Mouse (Mus musculus): ENCODE data around the gene Aldh1l1. TPM values are rescaled to one million over a fixed set of nuclear protein-coding genes. Genes with fewer than 3 reads are reported as not detected.

The Aldh1l1 gene
- polyA plus RNA-seq, 1 experiment from 2014 or later: 6.5 TPM

GRCm38 (mm10) chr6:90466847-90467410 lies 19.3 kb upstream of the Aldh1l1 start:
- ATAC-seq (replicated peaks; ENCODE audit: extremely low read depth, insufficient read depth, low FRiP score): no peak
- H3K4me1 ChIP-seq (ENCODE audit: control insufficient read depth, insufficient read depth, low read length): peaks cover 50% of the 10 kb centered on the region

GRCm38 (mm10) chr6:90468216-90468615 lies 18.0 kb upstream of the Aldh1l1 start:
- H3K9ac ChIP-seq (ENCODE audit: low read length): no peak overlapping the region
- no peak overlapping the region for H3K4me2 ChIP-seq (ENCODE audit: low read depth, low read length)
- 0 out of 2 replicates have a peak, but pooled peaks cover 1% of the 10 kb centered on the region for H3K27me3 ChIP-seq (ENCODE audit: control insufficient read depth, insufficient read depth, low read length)
- H3K36me3 ChIP-seq (ENCODE audit: control insufficient read depth, insufficient read depth): peaks cover 18% of the 10 kb centered on the region
- H3K4me3 ChIP-seq (ENCODE audit: low read length): no peak overlapping the region
- peaks cover 52% of the 10 kb centered on the region for H3K4me1 ChIP-seq (ENCODE audit: control insufficient read depth, insufficient read depth, low read length)
- WGBS: 23% methylated on average over 1 of the region's 1 CpGs
- no peak overlapping the region for H3K27ac ChIP-seq (ENCODE audit: low read length)
- ATAC-seq (replicated peaks; ENCODE audit: extremely low read depth, insufficient read depth, low FRiP score): no peak
- H3K9me3 ChIP-seq (replicated peaks; ENCODE audit: control insufficient read depth, low read length): no peaks in the 10 kb centered on the region

More at GRCm38 (mm10) chr6:90466847-90467410, 19.3 kb upstream of the Aldh1l1 start:
- no peaks in the 10 kb centered on the region for H3K9me3 ChIP-seq (replicated peaks; ENCODE audit: control insufficient read depth, low read length)
- no peak overlapping the region for H3K4me3 ChIP-seq (ENCODE audit: low read length)
- H3K4me2 ChIP-seq (ENCODE audit: low read depth, low read length): no peak overlapping the region
- peaks cover 18% of the 10 kb centered on the region for H3K36me3 ChIP-seq (ENCODE audit: control insufficient read depth, insufficient read depth)
- no peak overlapping the region for H3K9ac ChIP-seq (ENCODE audit: low read length)
- H3K27ac ChIP-seq (ENCODE audit: low read length): no peak overlapping the region
- H3K27me3 ChIP-seq (ENCODE audit: control insufficient read depth, insufficient read depth, low read length): 0 out of 2 replicates have a peak, but pooled peaks cover 2% of the 10 kb centered on the region
- WGBS: 90% methylated on average over 12 of the region's 12 CpGs

GRCm38 (mm10) chr6:90469041-90469440 lies 17.2 kb upstream of the Aldh1l1 start:
- H3K9ac ChIP-seq (ENCODE audit: low read length): no peak overlapping the region
- 86% methylated on average over 6 of the region's 6 CpGs for WGBS
- H3K36me3 ChIP-seq (ENCODE audit: control insufficient read depth, insufficient read depth): peaks cover 19% of the 10 kb centered on the region
- H3K4me2 ChIP-seq (ENCODE audit: low read depth, low read length): no peak overlapping the region
- no peak for ATAC-seq (replicated peaks; ENCODE audit: extremely low read depth, insufficient read depth, low FRiP score)
- H3K9me3 ChIP-seq (replicated peaks; ENCODE audit: control insufficient read depth, low read length): no peaks in the 10 kb centered on the region
- H3K27ac ChIP-seq (ENCODE audit: low read length): no peak overlapping the region
- no peaks in the 10 kb centered on the region for H3K27me3 ChIP-seq (ENCODE audit: control insufficient read depth, insufficient read depth, low read length)
- H3K4me3 ChIP-seq (ENCODE audit: low read length): no peak overlapping the region
- H3K4me1 ChIP-seq (ENCODE audit: control insufficient read depth, insufficient read depth, low read length): peaks cover 47% of the 10 kb centered on the region

GRCm38 (mm10) chr6:90470255-90470654 lies 16.0 kb upstream of the Aldh1l1 start:
- 89% methylated on average over 2 of the region's 2 CpGs for WGBS
- ATAC-seq (replicated peaks; ENCODE audit: extremely low read depth, insufficient read depth, low FRiP score): no peak
- Histone ChIP-seq H3K36me3 (ENCODE audit: control insufficient read depth, insufficient read depth) (peaks cover 24% of the 10 kb centered on the region), H3K27me3 (ENCODE audit: control insufficient read depth, insufficient read depth, low read length) (no peaks in the 10 kb centered on the region), H3K27ac (ENCODE audit: low read length) (peak overlapping the region; percentile 87), H3K9ac (ENCODE audit: low read length) (no peak overlapping the region), H3K9me3 (replicated peaks; ENCODE audit: control insufficient read depth, low read length) (no peaks in the 10 kb centered on the region), H3K4me1 (ENCODE audit: control insufficient read depth, insufficient read depth, low read length) (peaks cover 35% of the 10 kb centered on the region), H3K4me2 (ENCODE audit: low read depth, low read length) (no peak overlapping the region), H3K4me3 (ENCODE audit: low read length) (no peak overlapping the region)

- H3K4me1 ChIP-seq (ENCODE audit: control insufficient read depth, insufficient read depth, low read length): peaks cover 28% of the 10 kb centered on the region
- 30% methylated on average over 12 of the region's 12 CpGs for WGBS
- peak; percentile 57 for ATAC-seq (replicated peaks; ENCODE audit: extremely low read depth, insufficient read depth, low FRiP score)
- no peak overlapping the region for H3K4me2 ChIP-seq (ENCODE audit: low read depth, low read length)
- peak overlapping the region; percentile 37 for H3K9ac ChIP-seq (ENCODE audit: low read length)
- H3K4me3 ChIP-seq (ENCODE audit: low read length): no peak overlapping the region
- no peaks in the 10 kb centered on the region for H3K27me3 ChIP-seq (ENCODE audit: control insufficient read depth, insufficient read depth, low read length)
- no peaks in the 10 kb centered on the region for H3K9me3 ChIP-seq (replicated peaks; ENCODE audit: control insufficient read depth, low read length)
- H3K36me3 ChIP-seq (ENCODE audit: control insufficient read depth, insufficient read depth): peaks cover 29% of the 10 kb centered on the region
- peak overlapping the region; percentile 87 for H3K27ac ChIP-seq (ENCODE audit: low read length)
Measured at GRCm38 (mm10) chr6:90470947-90471541, 15.2 kb upstream of the Aldh1l1 start.

GRCm38 (mm10) chr6:90472079-90472478 lies 14.1 kb upstream of the Aldh1l1 start:
- peaks cover 32% of the 10 kb centered on the region for H3K4me1 ChIP-seq (ENCODE audit: control insufficient read depth, insufficient read depth, low read length)
- H3K27me3 ChIP-seq (ENCODE audit: control insufficient read depth, insufficient read depth, low read length): no peaks in the 10 kb centered on the region
- no peak overlapping the region for H3K4me3 ChIP-seq (ENCODE audit: low read length)
- no peak overlapping the region; the same call in 1 of the 2 replicates for H3K9ac ChIP-seq (ENCODE audit: low read length)
- H3K9me3 ChIP-seq (replicated peaks; ENCODE audit: control insufficient read depth, low read length): no peaks in the 10 kb centered on the region
- H3K27ac ChIP-seq (ENCODE audit: low read length): no peak overlapping the region
- H3K4me2 ChIP-seq (ENCODE audit: low read depth, low read length): no peak overlapping the region
- no peak for ATAC-seq (replicated peaks; ENCODE audit: extremely low read depth, insufficient read depth, low FRiP score)
- WGBS: 56% methylated on average over 4 of the region's 4 CpGs
- peaks cover 24% of the 10 kb centered on the region for H3K36me3 ChIP-seq (ENCODE audit: control insufficient read depth, insufficient read depth)

DNA sequence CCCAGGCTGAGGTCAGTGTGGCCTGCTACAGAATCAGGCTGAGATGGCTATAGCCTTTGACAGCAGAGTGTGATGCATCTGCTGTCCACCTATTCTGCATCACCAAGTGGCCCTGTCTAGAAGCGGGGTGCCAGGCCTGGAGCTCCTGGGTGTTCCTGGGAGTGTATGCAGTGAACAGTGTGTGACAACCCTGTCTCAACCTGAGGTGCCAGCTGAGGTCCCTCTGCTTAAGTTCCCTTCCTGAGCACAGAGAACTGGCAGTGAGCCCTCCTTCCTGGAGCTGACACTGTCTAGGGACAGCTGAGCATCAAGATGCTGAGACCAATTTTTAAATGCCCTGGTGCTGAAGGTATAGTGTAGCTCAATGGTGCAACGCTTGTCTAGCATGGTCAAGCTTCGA lies 13.5 kb upstream of the Aldh1l1 start:
- ATAC-seq (replicated peaks; ENCODE audit: extremely low read depth, insufficient read depth, low FRiP score): no peak
- H3K4me2 ChIP-seq (ENCODE audit: low read depth, low read length): no peak overlapping the region
- WGBS: 85% methylated on average over 3 of the region's 3 CpGs
- H3K9ac ChIP-seq (ENCODE audit: low read length): no peak overlapping the region
- no peak overlapping the region for H3K4me3 ChIP-seq (ENCODE audit: low read length)
- no peak overlapping the region for H3K27ac ChIP-seq (ENCODE audit: low read length)
- no peaks in the 10 kb centered on the region for H3K27me3 ChIP-seq (ENCODE audit: control insufficient read depth, insufficient read depth, low read length)
- H3K4me1 ChIP-seq (ENCODE audit: control insufficient read depth, insufficient read depth, low read length): peaks cover 38% of the 10 kb centered on the region
- no peaks in the 10 kb centered on the region for H3K9me3 ChIP-seq (replicated peaks; ENCODE audit: control insufficient read depth, low read length)
- peaks cover 20% of the 10 kb centered on the region for H3K36me3 ChIP-seq (ENCODE audit: control insufficient read depth, insufficient read depth)

GRCm38 (mm10) chr6:90473630-90474360 lies 12.4 kb upstream of the Aldh1l1 start:
- H3K4me2 ChIP-seq (ENCODE audit: low read depth, low read length): no peak overlapping the region
- WGBS: 94% methylated on average over 24 of the region's 24 CpGs
- no peak overlapping the region for H3K9ac ChIP-seq (ENCODE audit: low read length)
- no peaks in the 10 kb centered on the region for H3K27me3 ChIP-seq (ENCODE audit: control insufficient read depth, insufficient read depth, low read length)
- H3K9me3 ChIP-seq (replicated peaks; ENCODE audit: control insufficient read depth, low read length): no peaks in the 10 kb centered on the region
- peaks cover 32% of the 10 kb centered on the region for H3K4me1 ChIP-seq (ENCODE audit: control insufficient read depth, insufficient read depth, low read length)
- ATAC-seq (replicated peaks; ENCODE audit: extremely low read depth, insufficient read depth, low FRiP score): no peak
- H3K4me3 ChIP-seq (ENCODE audit: low read length): no peak overlapping the region
- H3K27ac ChIP-seq (ENCODE audit: low read length): no peak overlapping the region
- H3K36me3 ChIP-seq (ENCODE audit: control insufficient read depth, insufficient read depth): peaks cover 20% of the 10 kb centered on the region

GRCm38 (mm10) chr6:90474361-90474750 lies 11.9 kb upstream of the Aldh1l1 start:
- Histone ChIP-seq H3K9me3 (replicated peaks; ENCODE audit: control insufficient read depth, low read length) (no peaks in the 10 kb centered on the region), H3K27ac (ENCODE audit: low read length) (no peak overlapping the region), H3K4me2 (ENCODE audit: low read depth, low read length) (no peak overlapping the region), H3K27me3 (ENCODE audit: control insufficient read depth, insufficient read depth, low read length) (no peaks in the 10 kb centered on the region), H3K36me3 (ENCODE audit: control insufficient read depth, insufficient read depth) (peaks cover 20% of the 10 kb centered on the region), H3K4me1 (ENCODE audit: control insufficient read depth, insufficient read depth, low read length) (peaks cover 32% of the 10 kb centered on the region), H3K9ac (ENCODE audit: low read length) (no peak overlapping the region), H3K4me3 (ENCODE audit: low read length) (no peak overlapping the region)
- 81% methylated on average over 3 of the region's 3 CpGs for WGBS
- no peak for ATAC-seq (replicated peaks; ENCODE audit: extremely low read depth, insufficient read depth, low FRiP score)

All from heart, embryonic 16.5 days (tissue).